Mouse (Mus musculus) embryonic facial prominence, embryonic 14.5 days (tissue): ENCODE data around the gene Btbd10. TPM values are rescaled to one million over a fixed set of nuclear protein-coding genes. Genes with fewer than 3 reads are reported as not detected.

Experiments
- ATAC-seq: fragments of 200-750 bp; cut with Nextera tagmentation; 2 replicates; pipeline ENCODE4 v1.8.0; 2017; ENCODE audit warnings: low read depth, moderate number of reproducible peaks, moderate TSS enrichment
- DNase-seq: peaks from one replicate; pipeline ENCODE4 v3.0.0-alpha.2; 2015; ENCODE audit warnings: low spot score
- H3K27ac ChIP-seq: fragments of 300-500 bp; sonication (generic); replicated peaks from 2 replicates; pipeline ENCODE4 v1.5.1; 2014; ENCODE audit warnings: low read depth, mild to moderate bottlenecking, low read length, moderate library complexity
- H3K27me3 ChIP-seq: fragments of 300-500 bp; sonication (generic); replicated peaks from 2 replicates; pipeline ENCODE4 v1.6.1; 2014; ENCODE audit warnings: low read length; ENCODE audit not compliant: control insufficient read depth, insufficient read depth
- H3K36me3 ChIP-seq: fragments of 300-500 bp; sonication (generic); 2 replicates; pipeline ENCODE4 v1.6.1; 2014; ENCODE audit warnings: low read length, mixed read lengths; ENCODE audit not compliant: control insufficient read depth, insufficient read depth
- H3K4me1 ChIP-seq: fragments of 300-500 bp; sonication (generic); 2 replicates; pipeline ENCODE4 v1.6.1; 2014; ENCODE audit warnings: antibody characterized with exemption, low read length; ENCODE audit not compliant: control insufficient read depth, insufficient read depth
- H3K4me2 ChIP-seq: fragments of 300-500 bp; sonication (generic); 2 replicates; pipeline ENCODE4 v1.6.1; 2014; ENCODE audit warnings: low read depth, mild to moderate bottlenecking, low read length, moderate library complexity, mixed read lengths
- H3K4me3 ChIP-seq: fragments of 300-500 bp; sonication (generic); 2 replicates; pipeline ENCODE4 v1.5.1; 2014; ENCODE audit warnings: low read depth, mild to moderate bottlenecking, low read length
- H3K9ac ChIP-seq: fragments of 300-500 bp; sonication (generic); 2 replicates; pipeline ENCODE4 v1.6.1; 2014; ENCODE audit warnings: low read depth, mild to moderate bottlenecking, low read length, moderate library complexity, mixed read lengths
- H3K9me3 ChIP-seq: fragments of 300-500 bp; sonication (generic); 2 replicates; pipeline ENCODE4 v1.6.1; 2016; ENCODE audit warnings: low read length; ENCODE audit not compliant: control insufficient read depth
- WGBS: fragments of 180-500 bp; shearing (Covaris S2); extraction: QIAGEN DNeasy Blood & Tissue Kit; methylation state at CpG from one replicate; pipeline ENCODE4 v1.1.7; 2014; 5-methylcytosine and 5-hydroxymethylcytosine counted together
- polyA plus RNA-seq: library from polyadenylated mRNA; unstranded; fragments of >200 nt; fragmentation: Nextera tagmentation; extraction: Ambion mirVana; gene quantifications from 2 replicates; pipeline ENCODE4 v1.2.1, GENCODE M21; 2014

Btbd10 gene
- polyA plus RNA-seq, 1 experiment from 2014 or later, result 29.1 TPM

- no peak overlapping the region for H3K9ac ChIP-seq
- H3K27ac ChIP-seq, result no peak overlapping the region
- no peak for DNase-seq
- H3K36me3 ChIP-seq, result no peaks in the 10 kb centered on the region
- H3K4me3 ChIP-seq, result no peak overlapping the region
- no peak for ATAC-seq
- no peaks in the 10 kb centered on the region for H3K9me3 ChIP-seq
- no peak overlapping the region for H3K4me2 ChIP-seq
- H3K4me1 ChIP-seq, result no peaks in the 10 kb centered on the region
- no peaks in the 10 kb centered on the region for H3K27me3 ChIP-seq
Measured at GRCm38 (mm10) chr7:113269081-113269480, 100.1 kb downstream of the Btbd10 start.

- ATAC-seq, result peak; percentile 30; the same call in 1 of the 2 replicates
- Histone ChIP-seq H3K36me3 (no peaks in the 10 kb centered on the region), H3K9ac (no peak overlapping the region), H3K27ac (no peak overlapping the region), H3K27me3 (no peaks in the 10 kb centered on the region), H3K4me2 (no peak overlapping the region), H3K4me3 (no peak overlapping the region), H3K4me1 (no peaks in the 10 kb centered on the region), H3K9me3 (no peaks in the 10 kb centered on the region)
- 81% methylated on average over 9 of the region's 9 CpGs for WGBS
- peak; percentile 44 for DNase-seq
Measured at GRCm38 (mm10) chr7:113268287-113268686, 100.9 kb downstream of the Btbd10 start.

Other genes starting within 250 kb of the Btbd10 start
- 8.5 and 9.6 TPM in 2 replicates for gene Arntl, start 161.9 kb downstream of the Btbd10 start, polyA plus RNA-seq
- 21.1 and 35.0 TPM in 2 replicates for gene Pth, start 19.2 kb upstream of the Btbd10 start, polyA plus RNA-seq
- gene Far1, start 144.4 kb upstream of the Btbd10 start, polyA plus RNA-seq, result 78.7 and 79.2 TPM in 2 replicates